Mouse (Mus musculus) liver (tissue): Measurements from ENCODE around the gene Mosmo.
A peak's percentile ranks its signal among the peaks of the same experiment; 100 is the strongest.
"Not testable (repeated sequence)": the region's sequence is repeated elsewhere in the genome, so short reads cannot be mapped to it uniquely, and the experiment has no call there.

Experiments used
- DNase-seq: peaks from one replicate; pipeline ENCODE4 v3.0.0-alpha.2; 2020; ENCODE audit warnings: mixed read lengths

Mosmo gene

GRCm38 (mm10) chr7:120712071-120712470, 34.7 kb downstream of the Mosmo start:
- DNase-seq, result no peak

- no peak for DNase-seq
Observed at GRCm38 (mm10) chr7:120713225-120713624, 35.8 kb downstream of the Mosmo start.

GRCm38 (mm10) chr7:120713951-120714350, 36.5 kb downstream of the Mosmo start:
- DNase-seq, result not testable (repeated sequence)

GRCm38 (mm10) chr7:120717261-120717660, 39.8 kb downstream of the Mosmo start:
- DNase-seq, result no peak

GRCm38 (mm10) chr7:120721051-120721450, 43.6 kb downstream of the Mosmo start:
- DNase-seq, result no peak

- no peak for DNase-seq
Observed at GRCm38 (mm10) chr7:120721456-120721855, 44.0 kb downstream of the Mosmo start.

GRCm38 (mm10) chr7:120722063-120722462, 44.6 kb downstream of the Mosmo start:
- DNase-seq, result no peak

GRCm38 (mm10) chr7:120722839-120723278, 45.4 kb downstream of the Mosmo start:
- no peak for DNase-seq

GRCm38 (mm10) chr7:120727581-120727980, 50.2 kb downstream of the Mosmo start:
- peak; percentile 59 for DNase-seq

GRCm38 (mm10) chr7:120729635-120730034, 52.2 kb downstream of the Mosmo start:
- DNase-seq, result peak; percentile 41

- no peak for DNase-seq
Observed at GRCm38 (mm10) chr7:120732906-120733305, 55.5 kb downstream of the Mosmo start.

- no peak for DNase-seq
Observed at GRCm38 (mm10) chr7:120739018-120739417, 61.6 kb downstream of the Mosmo start, which contains the start of gene Vwa3a. TSS of gene Vwa3a (plus strand) at chr7:120739318.

GRCm38 (mm10) chr7:120739558-120740101, 62.2 kb downstream of the Mosmo start:
- DNase-seq, result no peak

GRCm38 (mm10) chr7:120743366-120744351, 66.2 kb downstream of the Mosmo start:
- no peak for DNase-seq

- no peak for DNase-seq
Observed at GRCm38 (mm10) chr7:120744606-120745005, 67.2 kb downstream of the Mosmo start.

GRCm38 (mm10) chr7:120746029-120746428, 68.6 kb downstream of the Mosmo start:
- DNase-seq, result no peak

- no peak for DNase-seq
Observed at GRCm38 (mm10) chr7:120746821-120747220, 69.4 kb downstream of the Mosmo start.

GRCm38 (mm10) chr7:120748478-120748877, 71.1 kb downstream of the Mosmo start:
- DNase-seq, result no peak

GRCm38 (mm10) chr7:120751330-120751729, 73.9 kb downstream of the Mosmo start:
- DNase-seq, result no peak

GRCm38 (mm10) chr7:120751906-120752305, 74.5 kb downstream of the Mosmo start:
- DNase-seq, result no peak

- peak; percentile 83 for DNase-seq
Observed at GRCm38 (mm10) chr7:120754671-120755070, 77.3 kb downstream of the Mosmo start.

GRCm38 (mm10) chr7:120767369-120767768, 90.0 kb downstream of the Mosmo start:
- DNase-seq, result no peak

- no peak for DNase-seq
Observed at GRCm38 (mm10) chr7:120771389-120771788, 94.0 kb downstream of the Mosmo start.

GRCm38 (mm10) chr7:120778012-120778411, 100.6 kb downstream of the Mosmo start:
- no peak for DNase-seq
